Mouse (Mus musculus): Measurements from ENCODE around the gene Tsc22d2.

Tsc22d2 gene

DNA sequence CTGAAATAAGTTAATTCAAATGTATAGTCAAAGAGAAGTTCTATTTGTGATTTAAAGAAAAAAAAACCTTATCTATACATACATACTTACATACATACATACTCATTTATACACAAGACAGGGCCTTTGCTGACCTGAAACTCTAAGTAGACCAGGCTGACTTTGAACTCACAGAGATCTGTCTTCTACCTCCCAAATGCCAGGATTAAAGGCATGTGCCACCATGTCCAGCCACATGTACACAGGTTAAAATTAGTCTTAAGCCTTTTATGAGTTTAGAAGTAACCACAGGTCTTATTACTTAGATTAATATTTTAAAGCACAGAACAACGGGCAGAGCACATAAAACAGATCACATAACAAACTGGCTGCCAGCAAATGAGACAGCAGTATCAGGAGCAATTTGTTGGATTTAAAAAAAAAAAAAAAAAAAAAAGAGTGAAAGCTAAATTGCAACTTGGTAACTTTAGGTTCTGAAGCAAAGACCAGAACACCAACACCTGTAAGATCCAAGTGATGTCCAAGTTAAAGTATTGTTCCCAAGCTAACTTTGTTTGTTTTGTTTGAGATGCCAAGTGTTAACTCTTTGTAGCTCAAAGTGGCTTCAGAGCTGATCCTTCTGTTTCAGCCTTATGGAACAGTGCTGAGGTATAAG lies 101.6 kb downstream of the Tsc22d2 start:
- no peak for DNase-seq (ENCODE audit: low read depth)
